Mouse (Mus musculus): ENCODE data around the gene Ctf2.
A peak's percentile ranks its signal among the peaks of the same experiment; 100 is the strongest.
"Not testable (repeated sequence)": the region's sequence is repeated elsewhere in the genome, so short reads cannot be mapped to it uniquely, and the experiment has no call there.

Gene Ctf2

DNA sequence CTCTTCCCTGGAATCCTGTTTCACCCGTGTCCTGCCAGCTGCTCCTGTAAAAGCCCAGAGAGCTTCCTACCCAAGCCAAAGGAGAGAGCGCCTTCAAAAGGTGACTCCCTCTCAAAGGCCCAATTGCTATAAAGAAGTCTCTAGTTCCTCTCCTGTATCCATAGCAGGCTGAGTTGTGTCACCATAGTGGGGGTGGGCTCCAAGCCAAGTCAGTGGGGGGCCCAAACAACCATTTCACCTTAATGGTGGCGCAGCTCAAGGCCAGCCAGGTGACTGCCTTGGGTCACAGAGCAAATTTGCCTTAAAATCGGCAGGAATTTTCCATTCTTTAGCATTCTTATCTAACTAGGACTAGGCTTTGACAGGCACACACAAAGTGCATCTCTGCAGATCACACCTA lies 17.1 kb downstream of the Ctf2 start:
- DNase-seq (ENCODE audit: low read depth, low spot score): no peak

DNA sequence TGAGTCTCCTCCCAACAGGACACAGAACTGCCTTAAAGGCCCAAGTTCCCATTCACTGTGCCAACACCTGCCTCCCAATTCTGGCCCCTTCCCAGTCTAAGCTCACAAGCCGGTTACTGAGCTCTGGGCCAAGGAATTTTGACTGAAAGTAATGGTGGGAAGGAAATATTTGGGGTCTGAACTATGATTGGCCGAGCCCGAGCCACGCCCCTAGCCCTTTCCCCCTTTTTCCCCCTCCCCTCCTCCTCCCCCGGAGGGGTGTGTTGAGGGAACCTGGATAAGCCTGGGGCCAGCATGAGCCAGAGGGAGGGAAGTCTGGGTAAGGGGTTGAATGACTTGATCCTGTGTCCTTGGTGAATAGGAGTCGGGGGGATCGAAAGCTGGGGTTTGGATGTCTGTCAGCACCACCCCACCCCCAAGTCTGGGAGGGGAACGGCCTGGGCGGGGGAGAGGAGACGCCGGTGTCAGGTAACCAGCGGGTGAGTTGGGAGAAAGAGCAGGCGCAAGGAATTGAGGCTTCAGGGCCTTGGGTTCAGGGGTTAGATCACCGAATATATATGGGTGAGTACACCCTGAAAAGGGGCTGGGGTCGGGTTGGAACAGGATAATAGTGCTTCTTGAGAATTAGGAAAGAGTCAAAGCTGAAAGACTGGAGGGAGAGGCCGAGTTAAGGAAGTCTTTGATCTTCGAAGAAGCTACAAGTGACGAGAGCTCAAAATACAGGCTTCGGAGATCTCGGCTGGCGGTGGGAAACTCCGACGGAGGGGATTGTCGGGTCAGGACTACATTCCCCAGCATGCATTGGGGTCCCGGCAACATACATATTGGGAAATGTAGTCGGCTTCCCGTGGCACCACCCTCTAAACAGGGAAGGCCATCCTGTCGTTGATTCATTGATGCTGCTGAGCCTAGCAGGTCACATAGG lies 19.2 kb downstream of the Ctf2 start, which contains the start of gene Ctf1:
Ctf1 (plus strand) TSS at position 276 of the 925 bp plus-strand sequence.
- peak; percentile 67 for DNase-seq (ENCODE audit: low read depth, low spot score)

DNA sequence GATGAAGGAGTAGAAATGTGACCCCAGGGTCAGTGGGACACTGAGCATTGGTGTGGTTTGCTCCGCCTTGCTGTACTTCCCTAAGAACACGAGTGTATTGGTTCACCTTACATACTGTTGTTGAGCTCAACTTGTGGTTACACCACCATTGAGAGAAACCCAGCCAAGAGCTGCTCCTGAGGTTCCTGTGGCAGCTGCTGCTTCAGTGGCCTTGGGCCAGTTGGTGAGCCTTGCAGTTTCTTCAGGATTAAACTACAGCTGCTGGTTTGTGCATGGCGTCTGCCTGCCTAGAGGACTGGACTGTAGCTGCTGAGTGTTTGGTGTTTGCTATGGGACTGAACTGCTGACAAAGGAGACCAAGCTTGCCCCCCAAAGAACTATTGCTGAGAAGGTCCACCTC lies 20.5 kb downstream of the Ctf2 start:
- no peak for DNase-seq (ENCODE audit: low read depth, low spot score)

DNA sequence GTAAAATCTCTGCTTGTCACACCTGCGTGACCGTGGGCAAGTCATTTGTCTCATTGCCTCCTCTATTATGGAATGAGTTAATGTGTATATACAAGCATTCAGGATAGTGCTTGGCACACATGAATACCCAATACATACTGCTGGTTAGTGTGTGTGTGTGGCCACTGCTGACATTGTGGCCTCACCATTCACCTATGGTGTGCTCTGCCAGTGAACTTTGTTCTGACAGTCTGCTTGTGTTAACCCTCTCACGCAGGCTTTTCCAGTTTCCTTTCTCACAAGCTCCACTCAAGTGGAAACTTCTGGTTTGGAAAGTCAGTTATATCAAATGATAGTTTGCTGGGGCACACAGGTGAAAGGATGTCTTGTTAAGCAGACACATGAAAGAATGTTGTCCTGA lies 20.9 kb downstream of the Ctf2 start:
- DNase-seq (ENCODE audit: low read depth, low spot score): no peak

DNA sequence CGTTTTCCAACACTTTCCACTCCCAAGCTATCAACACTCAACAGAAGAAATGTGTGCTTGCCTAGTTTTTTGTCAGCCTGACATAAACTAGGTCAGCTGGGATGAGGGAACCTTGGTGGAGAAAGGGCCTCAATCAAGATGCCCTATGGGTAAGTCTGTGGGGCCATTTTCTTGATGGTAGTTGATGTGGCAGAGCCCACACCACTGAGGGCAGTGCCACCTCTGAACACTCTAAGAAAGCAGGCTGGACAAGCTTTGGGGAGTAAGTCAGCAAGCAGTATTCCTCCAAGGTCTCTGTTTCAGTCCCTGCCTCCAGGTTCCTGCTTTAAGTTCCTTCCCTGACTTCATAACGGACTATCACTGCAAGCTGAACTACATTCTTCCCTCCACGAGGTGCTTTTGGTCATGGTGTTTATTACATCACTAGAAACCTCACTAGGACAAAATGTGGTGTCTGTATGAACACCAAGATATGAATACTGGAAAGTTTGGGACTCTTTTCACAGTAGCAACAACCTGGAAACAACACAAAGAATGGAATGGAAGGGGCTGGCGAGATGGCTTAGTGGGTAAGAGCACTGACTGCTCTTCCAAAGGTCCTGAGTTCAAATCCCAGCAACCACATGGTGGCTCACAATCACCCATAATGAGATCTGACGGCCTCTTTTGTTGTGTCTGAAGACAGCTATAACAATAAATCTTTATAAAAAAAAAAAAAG lies 22.5 kb downstream of the Ctf2 start:
- DNase-seq (ENCODE audit: low read depth, low spot score): no peak

DNA sequence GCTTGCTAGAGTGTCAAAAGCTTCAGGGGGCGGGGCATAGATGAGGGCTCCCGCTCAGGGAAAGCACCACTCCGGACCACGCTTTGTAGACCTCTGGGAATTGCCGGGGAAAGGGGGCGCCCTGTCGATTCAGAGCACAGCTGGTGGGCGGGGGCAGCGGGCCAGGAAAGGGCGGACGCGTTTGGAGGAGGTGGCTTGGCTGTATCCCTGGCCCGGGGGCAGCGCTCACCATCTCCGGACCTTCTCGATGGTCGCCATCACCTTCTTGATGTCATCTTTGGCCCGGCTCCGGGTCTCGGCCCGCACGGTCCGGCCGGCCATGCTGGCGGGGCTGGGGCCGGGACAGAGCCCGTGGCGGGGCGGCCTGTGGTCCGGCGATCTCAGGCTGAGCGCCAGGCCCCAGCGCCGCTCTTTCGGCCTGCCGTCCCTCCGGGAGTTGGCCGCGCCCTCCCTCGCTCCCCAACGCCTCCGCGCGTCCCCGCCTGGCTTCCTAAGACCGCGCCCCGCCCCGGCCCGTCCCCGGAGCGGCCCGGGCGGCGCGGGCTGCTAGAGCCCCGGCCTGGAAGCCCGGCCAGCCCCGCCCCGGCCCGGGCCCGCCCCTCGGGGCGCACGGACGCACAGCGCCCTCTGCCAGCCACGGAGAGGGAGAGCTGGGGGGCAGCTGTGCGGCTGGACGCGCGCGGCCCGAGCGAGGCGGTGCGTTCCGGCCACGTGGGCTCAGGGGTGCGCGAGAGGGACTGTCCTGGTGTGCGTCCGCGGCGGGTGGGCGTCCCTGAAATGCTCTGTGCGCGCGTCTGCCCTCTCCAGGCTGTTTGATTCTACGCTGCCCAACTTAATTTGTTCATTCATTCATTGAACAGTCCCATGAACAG lies 23.5 kb downstream of the Ctf2 start, which contains the start of gene Bcl7c:
Bcl7c (minus strand) TSS at position 727 of the 872 bp plus-strand sequence.
- DNase-seq (ENCODE audit: low read depth, low spot score): peak; percentile 64

DNA sequence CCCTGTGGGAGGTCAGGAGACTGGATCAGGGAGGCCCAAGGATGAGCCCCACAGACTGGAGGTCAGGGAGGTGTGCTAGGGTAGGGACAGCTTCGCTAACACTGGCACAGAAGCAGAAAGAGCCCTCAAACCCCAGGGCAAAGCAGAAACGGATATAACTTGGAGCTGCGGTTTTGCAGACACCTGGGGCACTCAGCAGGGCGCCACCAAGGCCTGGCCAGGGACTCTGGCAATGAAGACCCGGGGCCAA lies 24.1 kb downstream of the Ctf2 start:
- no peak for DNase-seq (ENCODE audit: low read depth, low spot score)

DNA sequence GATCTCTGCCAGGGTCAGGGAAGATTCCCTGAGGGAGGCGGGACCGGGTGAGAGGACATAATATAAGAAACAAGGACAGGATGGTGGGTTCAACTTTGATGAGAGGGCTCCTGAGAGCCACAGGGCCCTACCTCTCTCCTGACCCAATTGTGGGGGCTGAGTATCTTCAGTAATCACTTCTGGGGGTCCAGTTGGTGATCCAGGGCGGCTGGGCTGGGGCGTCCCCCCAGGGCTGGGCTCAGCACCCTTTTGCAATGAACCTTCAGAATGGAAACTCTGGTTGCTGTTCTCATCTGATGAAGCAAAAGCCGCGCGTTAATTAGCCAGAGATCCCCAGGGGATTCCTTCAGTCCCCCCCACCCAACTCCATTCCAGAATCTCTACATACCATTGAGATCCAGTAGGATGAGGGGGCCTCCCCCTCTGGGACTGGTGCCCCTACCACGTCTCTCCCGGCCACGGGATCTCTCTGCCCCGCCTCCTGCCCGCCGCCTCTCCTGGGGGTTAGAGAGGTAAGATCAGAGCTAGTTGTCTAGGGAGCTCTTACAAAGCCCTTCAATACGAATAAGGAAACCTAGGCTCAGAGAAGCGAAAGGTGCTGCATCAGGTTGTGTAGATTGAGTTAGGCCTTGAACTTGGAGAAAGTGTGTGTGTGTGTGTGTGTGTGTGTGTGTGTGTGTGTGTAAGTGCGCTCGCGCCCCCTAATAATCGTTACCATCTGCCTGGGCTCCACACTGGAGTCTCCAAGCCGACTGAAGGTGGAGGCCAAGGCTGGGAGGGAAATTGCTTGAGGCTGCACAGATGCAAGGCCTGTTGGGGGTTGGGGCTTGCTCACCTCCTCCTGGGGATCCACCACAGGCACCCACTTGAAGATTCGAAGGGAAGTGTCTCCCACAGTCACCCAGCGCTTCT lies 24.7 kb downstream of the Ctf2 start:
- no peak for DNase-seq (ENCODE audit: low read depth, low spot score)

DNA sequence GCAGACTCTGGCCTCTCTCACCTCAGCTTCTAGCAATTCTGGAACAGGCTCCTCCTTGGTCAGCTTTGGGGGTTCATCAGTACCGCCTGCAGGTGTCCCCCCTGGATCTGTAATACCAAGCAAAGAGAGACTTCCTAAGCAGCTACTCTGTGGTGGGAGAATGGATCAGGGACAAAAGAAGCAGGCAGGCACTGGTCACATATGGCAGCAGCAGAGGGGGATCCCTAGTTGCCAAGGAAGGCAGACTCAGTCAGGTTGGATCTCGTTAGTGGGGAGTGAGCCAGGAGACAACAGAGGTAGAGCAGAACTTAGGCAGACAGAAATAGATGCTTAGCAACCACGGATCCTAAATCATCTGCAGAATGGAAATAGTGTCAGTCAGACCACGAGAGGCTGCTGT lies 26.3 kb downstream of the Ctf2 start:
- no peak for DNase-seq (ENCODE audit: low read depth, low spot score)

DNA sequence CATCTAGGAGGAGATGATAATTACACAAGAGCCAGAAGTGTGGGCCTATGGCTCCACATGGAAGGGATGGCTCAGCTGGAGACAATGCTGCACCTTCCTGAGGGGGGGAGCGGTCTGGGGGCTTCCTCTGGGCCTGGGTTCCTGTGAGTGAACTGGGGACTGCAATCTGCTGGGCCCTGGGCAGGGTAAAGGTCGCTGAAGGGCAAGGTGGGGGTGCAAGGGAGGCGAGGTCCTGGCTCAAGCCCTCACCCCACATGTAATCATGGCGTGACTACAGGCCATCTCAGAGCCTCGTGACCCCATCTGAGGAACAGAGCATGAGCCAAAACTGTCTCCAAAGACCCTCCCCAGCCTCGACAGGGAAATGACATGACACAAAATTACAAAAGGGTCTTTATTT lies 27.4 kb downstream of the Ctf2 start:
- DNase-seq (ENCODE audit: low read depth, low spot score): no peak

DNA sequence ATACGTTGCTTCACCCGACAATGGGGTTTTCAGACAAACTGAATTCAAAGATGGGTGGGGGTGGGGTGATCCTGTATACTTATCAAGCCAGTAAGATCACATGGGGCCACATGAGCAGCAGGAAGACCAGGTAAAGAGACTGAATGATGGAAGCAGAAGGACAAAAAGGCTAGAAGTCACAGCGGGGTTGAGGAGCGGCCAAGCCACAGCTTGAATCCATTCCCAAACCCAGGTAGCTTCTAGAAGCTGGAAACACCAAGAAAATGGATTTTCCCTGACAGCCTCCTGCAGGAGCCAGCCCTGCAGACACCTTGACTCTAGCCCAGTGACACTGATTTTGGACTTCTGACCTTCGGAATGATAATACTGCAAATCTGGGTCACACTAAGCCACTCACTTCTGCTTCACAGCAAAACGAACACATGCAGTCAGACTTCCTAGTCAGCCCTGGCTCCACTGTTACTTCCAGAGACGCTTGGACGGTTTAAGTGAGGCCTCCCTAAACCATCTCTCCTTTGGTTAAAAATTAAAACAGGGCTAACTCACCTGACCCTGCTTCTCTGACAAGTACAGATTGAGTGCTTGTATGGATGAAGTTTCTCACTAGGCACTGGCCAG lies 28.3 kb downstream of the Ctf2 start:
- DNase-seq (ENCODE audit: low read depth, low spot score): no peak

DNA sequence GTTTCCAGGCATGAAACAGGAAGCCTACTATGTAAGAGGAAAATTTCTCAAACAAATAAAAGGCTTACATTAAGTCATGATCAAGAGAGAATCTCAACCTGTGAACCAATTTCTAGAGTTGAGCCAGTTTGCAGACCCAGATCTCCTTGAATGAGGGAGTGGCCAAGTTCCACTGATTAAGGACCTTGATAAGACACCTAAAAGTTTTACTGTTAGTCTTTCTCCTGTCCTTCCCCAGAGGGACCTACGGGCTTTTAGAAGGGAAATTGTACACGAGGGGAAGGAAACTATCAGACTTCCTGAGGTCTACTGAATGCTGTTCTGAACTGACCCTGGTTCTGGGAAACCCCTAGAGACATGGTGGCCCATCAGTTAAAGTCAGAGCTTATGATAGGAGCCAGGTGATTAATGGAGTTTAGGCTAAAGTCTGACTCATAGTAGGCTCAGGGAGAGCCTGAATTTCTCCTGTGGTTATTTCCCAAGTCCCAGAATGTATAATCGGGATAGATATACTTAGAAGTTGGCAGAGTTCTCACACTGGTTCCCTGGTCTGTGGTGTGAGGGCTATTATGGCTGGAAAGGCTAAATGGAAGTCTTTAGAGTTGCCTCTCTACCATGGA lies 31.1 kb downstream of the Ctf2 start:
- no peak for DNase-seq (ENCODE audit: low read depth, low spot score)

DNA sequence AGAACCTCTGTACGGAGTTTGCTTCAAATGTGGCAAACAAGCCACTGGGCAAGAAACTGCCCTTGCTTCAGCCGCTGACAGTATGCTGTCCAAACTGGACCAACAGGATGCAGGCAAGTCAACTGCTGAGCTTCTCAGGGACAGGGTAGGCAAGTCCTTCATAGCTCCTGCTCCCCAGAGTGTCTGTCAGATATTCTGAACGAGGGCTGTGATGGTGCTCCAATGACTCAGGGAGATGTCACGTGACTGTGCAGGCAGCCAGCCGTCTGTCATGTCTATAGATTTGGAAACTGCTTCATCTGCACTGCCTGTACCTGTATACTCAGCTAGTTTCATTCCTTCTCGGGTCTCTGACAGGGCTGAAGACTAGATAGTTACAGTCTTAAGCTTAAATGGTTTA lies 33.0 kb downstream of the Ctf2 start:
- DNase-seq (ENCODE audit: low read depth, low spot score): no peak

DNA sequence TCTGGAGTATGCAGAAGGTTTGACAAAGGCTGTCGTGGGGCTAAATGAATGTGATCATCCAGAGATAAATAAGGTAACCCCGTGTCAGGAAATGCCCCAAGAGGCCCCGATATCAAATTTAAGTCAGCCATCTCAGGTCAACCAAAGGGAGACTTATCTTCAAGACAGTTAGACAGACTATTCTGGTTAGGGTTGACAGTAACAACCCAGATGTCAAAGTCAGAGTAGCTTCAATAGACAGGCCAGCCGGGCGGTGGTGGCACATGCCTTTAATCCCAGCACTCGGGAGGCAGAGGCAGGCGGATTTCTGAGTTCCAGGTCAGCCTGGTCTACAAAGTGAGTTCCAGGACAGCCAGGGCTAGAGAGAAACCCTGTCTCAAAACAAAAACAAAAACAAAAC lies 38.2 kb downstream of the Ctf2 start:
- not testable (repeated sequence) for DNase-seq (ENCODE audit: low read depth, low spot score)

DNA sequence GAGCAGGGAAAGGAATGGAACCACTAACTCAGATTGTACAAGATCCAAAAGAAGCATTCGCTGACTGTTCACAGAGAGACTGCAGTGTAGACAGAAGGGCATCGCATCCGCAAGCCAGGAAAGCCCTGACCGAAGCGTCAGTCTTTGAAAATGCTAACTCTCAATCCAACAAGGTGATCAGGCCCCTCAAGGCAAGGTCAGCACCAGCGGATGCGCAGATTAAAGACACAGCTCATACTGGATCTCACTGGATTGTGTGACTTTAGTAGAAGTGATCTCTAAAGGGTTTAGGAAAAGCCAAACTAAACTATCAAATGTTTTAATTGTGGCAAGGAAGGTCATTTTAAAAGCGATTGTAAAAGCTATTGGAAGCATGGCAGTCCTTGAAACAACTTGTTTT lies 38.7 kb downstream of the Ctf2 start:
- no peak for DNase-seq (ENCODE audit: low read depth, low spot score)

DNA sequence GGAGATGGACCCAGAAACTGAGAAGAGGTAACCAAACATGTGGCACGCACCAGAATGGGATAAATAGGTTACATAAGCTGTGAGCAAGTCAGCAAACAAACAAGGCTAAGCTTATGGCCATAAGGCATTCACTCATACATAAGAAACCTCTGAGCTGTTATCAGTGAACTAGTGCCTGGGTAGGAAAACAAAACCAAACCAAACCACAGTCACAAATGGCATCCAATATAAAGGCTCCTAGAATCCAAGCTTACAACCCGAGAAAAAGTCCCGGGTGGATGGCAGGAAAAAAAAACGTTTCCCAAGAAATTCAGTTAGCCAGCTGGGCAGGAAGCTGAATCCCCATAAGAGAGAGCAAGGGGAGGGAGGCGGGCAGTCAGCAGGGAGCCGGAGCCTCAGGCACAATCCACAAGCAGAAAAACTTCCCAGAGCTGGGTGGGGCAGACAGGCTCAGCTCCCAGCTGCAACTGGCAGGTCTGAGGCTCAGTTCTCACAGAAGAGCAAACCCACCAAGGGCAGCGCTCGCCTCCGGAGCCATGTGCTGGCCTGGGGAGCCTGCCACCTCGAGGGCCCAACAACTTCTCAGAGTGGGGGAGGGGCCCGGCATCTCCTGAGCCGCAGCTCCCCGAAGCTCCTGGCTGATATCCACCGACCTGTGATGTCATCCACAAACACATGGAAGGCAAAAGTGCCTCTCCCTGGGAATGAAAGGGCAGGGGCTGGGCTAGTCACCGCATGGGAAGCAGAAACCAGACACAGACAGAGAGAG lies 40.6 kb downstream of the Ctf2 start:
- no peak for DNase-seq (ENCODE audit: low read depth, low spot score)

DNA sequence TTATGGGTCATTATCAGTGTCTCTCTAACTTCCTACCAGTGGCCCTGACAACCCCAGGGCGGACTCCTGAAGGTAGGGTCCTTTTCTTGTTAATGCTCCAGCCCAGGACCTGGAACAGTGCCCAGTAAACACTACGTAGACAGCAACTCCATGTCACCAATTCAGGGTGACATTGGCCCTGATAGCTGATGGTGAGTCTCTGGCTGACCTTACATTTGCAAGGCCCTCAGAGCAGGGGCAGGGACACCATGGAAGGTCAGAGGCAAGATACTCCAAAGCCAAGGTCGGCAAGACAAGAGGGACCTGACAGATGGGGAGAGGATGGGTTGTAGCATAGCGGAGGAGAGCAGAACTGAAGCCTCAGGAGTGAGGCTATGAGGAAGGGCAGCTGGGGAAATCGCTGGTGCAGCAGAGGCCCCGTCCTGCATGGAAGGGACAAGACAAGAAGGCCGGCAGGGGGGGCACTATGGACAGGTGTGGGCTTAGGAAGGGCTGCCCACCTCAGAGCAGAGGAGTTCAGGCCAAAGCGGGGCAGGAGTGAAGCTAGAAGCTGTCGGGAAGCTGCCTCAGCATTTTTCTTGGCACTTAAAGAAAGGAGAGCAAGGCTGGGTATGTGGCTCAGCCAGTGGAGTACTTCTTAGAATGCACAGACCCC lies 42.2 kb downstream of the Ctf2 start:
- DNase-seq (ENCODE audit: low read depth, low spot score): no peak

DNA sequence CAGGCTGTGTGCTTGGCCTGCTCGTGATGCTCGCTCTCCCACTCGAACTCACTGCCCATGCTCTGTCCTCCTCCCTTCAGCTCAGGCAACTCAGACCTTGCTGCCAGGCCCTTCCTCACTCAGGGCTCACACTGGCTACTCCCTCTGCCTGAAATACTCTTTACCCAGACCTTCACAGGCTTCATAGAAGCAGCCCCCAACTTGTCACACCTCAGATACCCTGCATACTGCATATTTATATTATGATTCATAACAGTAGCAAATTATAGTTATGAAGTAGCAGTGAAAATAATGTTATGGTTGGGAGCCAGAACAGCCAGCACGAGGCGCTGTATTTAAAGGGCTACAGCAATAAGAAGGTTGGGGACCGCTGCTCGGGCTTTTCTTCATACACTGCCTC lies 43.0 kb downstream of the Ctf2 start:
- DNase-seq (ENCODE audit: low read depth, low spot score): no peak

Data from brain, embryonic 18.5 days (tissue).